Mouse (Mus musculus): ENCODE data around the gene Yif1a. TPM values are rescaled to one million over a fixed set of nuclear protein-coding genes. Genes with fewer than 3 reads are reported as not detected.
A peak's percentile ranks its signal among the peaks of the same experiment; 100 is the strongest.

Gene Yif1a
- polyA plus RNA-seq, 1 experiment from 2014 or later = 67.3 TPM

GRCm38 (mm10) chr19:5062446-5062845 is 25.9 kb upstream of the Yif1a start:
- Histone ChIP-seq H3K36me3 (no peaks in the 10 kb centered on the region), H3K9ac (no peak overlapping the region), H3K4me2 (replicated peaks) (no peak overlapping the region), H3K4me1 (peaks cover 57% of the 10 kb centered on the region), H3K9me3 (no peaks in the 10 kb centered on the region), H3K4me3 (no peak overlapping the region), H3K27me3 (no peaks in the 10 kb centered on the region), H3K27ac (no peak overlapping the region)
- no peak for ATAC-seq (ENCODE audit: insufficient number of reproducible peaks, insufficient read depth, low FRiP score, low TSS enrichment)
- 33% methylated on average over 6 of the region's 6 CpGs for WGBS

GRCm38 (mm10) chr19:5065104-5065503 is 23.2 kb upstream of the Yif1a start:
- Histone ChIP-seq H3K27me3 (peaks cover 8% of the 10 kb centered on the region), H3K36me3 (no peaks in the 10 kb centered on the region), H3K27ac (peak overlapping the region; percentile 41), H3K4me1 (peaks cover 54% of the 10 kb centered on the region), H3K9me3 (no peaks in the 10 kb centered on the region), H3K4me3 (no peak overlapping the region), H3K9ac (0 out of 2 replicates have a peak overlapping the region, but pooled peaks have one; percentile 7), H3K4me2 (replicated peaks) (no peak overlapping the region)
- ATAC-seq (ENCODE audit: insufficient number of reproducible peaks, insufficient read depth, low FRiP score, low TSS enrichment) = no peak
- WGBS = 69% methylated on average over 7 of the region's 7 CpGs

- H3K4me1 ChIP-seq = peaks cover 53% of the 10 kb centered on the region
- WGBS = 4% methylated on average over 15 of the region's 15 CpGs
- no peak for ATAC-seq (ENCODE audit: insufficient number of reproducible peaks, insufficient read depth, low FRiP score, low TSS enrichment)
Measured at GRCm38 (mm10) chr19:5067040-5067799, 21.1 kb upstream of the Yif1a start.

GRCm38 (mm10) chr19:5067867-5068569 is 20.3 kb upstream of the Yif1a start, which contains the start of gene Cd248:
TSS of gene Cd248 (plus strand) at chr19:5068078.
- H3K4me2 ChIP-seq (replicated peaks) = peak within 1 kb of the TSS; percentile 86
- peak within 1 kb of the TSS; percentile 97 for H3K27ac ChIP-seq
- H3K4me1 ChIP-seq = peaks cover 53% of the 10 kb centered on the region
- H3K4me3 ChIP-seq = peak within 1 kb of the TSS; percentile 59
- H3K9ac ChIP-seq = peak within 1 kb of the TSS; percentile 81
- no peaks in the 10 kb centered on the region for H3K36me3 ChIP-seq
- peak; percentile 33 for ATAC-seq (ENCODE audit: insufficient number of reproducible peaks, insufficient read depth, low FRiP score, low TSS enrichment)
- WGBS = 1% methylated on average over 55 of the region's 56 CpGs
- no peaks in the 10 kb centered on the region for H3K9me3 ChIP-seq
- peaks cover 10% of the 10 kb centered on the region for H3K27me3 ChIP-seq

More at GRCm38 (mm10) chr19:5067040-5067799, 21.1 kb upstream of the Yif1a start:
- Histone ChIP-seq H3K9ac (peak overlapping the region; percentile 81), H3K4me3 (peak overlapping the region; percentile 59), H3K36me3 (no peaks in the 10 kb centered on the region), H3K27ac (peak overlapping the region; percentile 97), H3K27me3 (peaks cover 10% of the 10 kb centered on the region), H3K9me3 (no peaks in the 10 kb centered on the region), H3K4me2 (replicated peaks) (peak overlapping the region; percentile 86)

- Histone ChIP-seq H3K27ac (peak overlapping the region; percentile 97), H3K9ac (peak overlapping the region; percentile 81), H3K4me3 (peak overlapping the region; percentile 59), H3K4me1 (peaks cover 53% of the 10 kb centered on the region), H3K9me3 (no peaks in the 10 kb centered on the region), H3K27me3 (peaks cover 10% of the 10 kb centered on the region), H3K36me3 (no peaks in the 10 kb centered on the region), H3K4me2 (replicated peaks) (peak overlapping the region; percentile 86)
- WGBS = 42% methylated on average over 21 of the region's 21 CpGs
- ATAC-seq (ENCODE audit: insufficient number of reproducible peaks, insufficient read depth, low FRiP score, low TSS enrichment) = no peak
Measured at GRCm38 (mm10) chr19:5068570-5069234, 19.6 kb upstream of the Yif1a start.

GRCm38 (mm10) chr19:5069486-5069885 is 18.9 kb upstream of the Yif1a start:
- Histone ChIP-seq H3K27me3 (peaks cover 10% of the 10 kb centered on the region), H3K36me3 (no peaks in the 10 kb centered on the region), H3K9me3 (no peaks in the 10 kb centered on the region), H3K9ac (0 out of 2 replicates have a peak overlapping the region, but pooled peaks have one; percentile 81), H3K4me1 (peaks cover 52% of the 10 kb centered on the region), H3K4me3 (peak overlapping the region; percentile 59), H3K4me2 (replicated peaks) (peak overlapping the region; percentile 86), H3K27ac (peak overlapping the region; percentile 97)
- WGBS = 81% methylated on average over 5 of the region's 5 CpGs
- ATAC-seq (ENCODE audit: insufficient number of reproducible peaks, insufficient read depth, low FRiP score, low TSS enrichment) = no peak

GRCm38 (mm10) chr19:5069978-5070377 is 18.4 kb upstream of the Yif1a start:
- Histone ChIP-seq H3K36me3 (no peaks in the 10 kb centered on the region), H3K9me3 (no peaks in the 10 kb centered on the region), H3K4me2 (replicated peaks) (peak overlapping the region; percentile 86), H3K27me3 (peaks cover 10% of the 10 kb centered on the region), H3K27ac (peak overlapping the region; percentile 97), H3K4me1 (peaks cover 47% of the 10 kb centered on the region), H3K4me3 (peak overlapping the region; percentile 59), H3K9ac (no peak overlapping the region; the same call in 1 of the 2 replicates)
- 81% methylated on average over 7 of the region's 7 CpGs for WGBS
- no peak for ATAC-seq (ENCODE audit: insufficient number of reproducible peaks, insufficient read depth, low FRiP score, low TSS enrichment)

- no peaks in the 10 kb centered on the region for H3K9me3 ChIP-seq
- peak overlapping the region; percentile 86 for H3K4me2 ChIP-seq (replicated peaks)
- peak overlapping the region; percentile 43; the same call in 1 of the 2 replicates for H3K9ac ChIP-seq
- H3K36me3 ChIP-seq = no peaks in the 10 kb centered on the region
- WGBS = 5% methylated on average over 11 of the region's 11 CpGs
- peak overlapping the region; percentile 97 for H3K27ac ChIP-seq
- H3K4me3 ChIP-seq = peak overlapping the region; percentile 59
- peaks cover 10% of the 10 kb centered on the region for H3K27me3 ChIP-seq
- H3K4me1 ChIP-seq = peaks cover 42% of the 10 kb centered on the region
- no peak for ATAC-seq (ENCODE audit: insufficient number of reproducible peaks, insufficient read depth, low FRiP score, low TSS enrichment)
Measured at GRCm38 (mm10) chr19:5071077-5071476, 17.3 kb upstream of the Yif1a start.

GRCm38 (mm10) chr19:5071545-5072369 is 16.6 kb upstream of the Yif1a start:
- Histone ChIP-seq H3K4me1 (peaks cover 39% of the 10 kb centered on the region), H3K9me3 (no peaks in the 10 kb centered on the region), H3K27me3 (peaks cover 10% of the 10 kb centered on the region), H3K9ac (peak overlapping the region; percentile 44), H3K4me2 (replicated peaks) (peak overlapping the region; percentile 86), H3K4me3 (peak overlapping the region; percentile 59), H3K27ac (peak overlapping the region; percentile 97), H3K36me3 (no peaks in the 10 kb centered on the region)
- under 1% methylated on average over 40 of the region's 40 CpGs for WGBS
- peak; percentile 88 for ATAC-seq (ENCODE audit: insufficient number of reproducible peaks, insufficient read depth, low FRiP score, low TSS enrichment)

GRCm38 (mm10) chr19:5072389-5073019 is 15.8 kb upstream of the Yif1a start:
- peaks cover 31% of the 10 kb centered on the region for H3K4me1 ChIP-seq
- 0 out of 2 replicates have a peak, but pooled peaks have one; percentile 1 for ATAC-seq (ENCODE audit: insufficient number of reproducible peaks, insufficient read depth, low FRiP score, low TSS enrichment)

More at GRCm38 (mm10) chr19:5072389-5073019, 15.8 kb upstream of the Yif1a start:
- H3K27ac ChIP-seq = peak overlapping the region; percentile 97
- H3K4me3 ChIP-seq = peak overlapping the region; percentile 59
- no peaks in the 10 kb centered on the region for H3K9me3 ChIP-seq
- WGBS = 2% methylated on average over 20 of the region's 20 CpGs
- H3K36me3 ChIP-seq = no peaks in the 10 kb centered on the region
- peak overlapping the region; percentile 86 for H3K4me2 ChIP-seq (replicated peaks)
- H3K27me3 ChIP-seq = peaks cover 10% of the 10 kb centered on the region
- peak overlapping the region; percentile 44 for H3K9ac ChIP-seq
